11 mouse cellular contexts compared by ENCODE assay signal in genomic region chr10:50892751-50893320, GRCm38 (mm10). TPM values are rescaled to one million over a fixed set of nuclear protein-coding genes. Genes with fewer than 3 reads are reported as not detected.
DNase-seq lines count a peak whose midpoint lies in the region; ATAC-seq lines count a peak whose summit lies in the region.
"Had no signal": no experiment of that assay in that cellular context is flagged by ENCODE, and none has a peak within 500 bp of the region (broad histone marks: within the 10 kb centered on the region; RNA-seq: fewer than 3 reads in every experiment).

No protein-coding gene starts in this region.

- no peaks in the 10 kb centered on the region for H3K9me3 ChIP-seq in kidney, embryonic 14.5 days (ENCODE audit: control insufficient read depth, low read length)
- H3K9me3 ChIP-seq in forebrain, embryonic 13.5 days (replicated peaks), result no peaks in the 10 kb centered on the region
- no peaks in the 10 kb centered on the region for H3K9me3 ChIP-seq in limb, embryonic 11.5 days (ENCODE audit: control insufficient read depth, low read length)
- H3K9me3 ChIP-seq: hindbrain, embryonic 13.5 days had no signal

- peak overlapping the region; percentile 52 for H3K4me3 ChIP-seq in kidney, embryonic 14.5 days (ENCODE audit: low read length)
- 0 out of 2 replicates have a peak overlapping the region, but pooled peaks have one; percentile 6 for H3K4me3 ChIP-seq in forebrain, embryonic 13.5 days
- no peak overlapping the region for H3K4me3 ChIP-seq in limb, embryonic 11.5 days (ENCODE audit: low read depth, low read length)
- H3K4me3 ChIP-seq: hindbrain, embryonic 13.5 days had no signal

- H3K9ac ChIP-seq in kidney, embryonic 14.5 days (ENCODE audit: low read depth, low read length), result peak overlapping the region; percentile 63; the same call in 1 of the 2 replicates
- no peak overlapping the region for H3K9ac ChIP-seq in forebrain, embryonic 13.5 days
- no peak overlapping the region for H3K9ac ChIP-seq in limb, embryonic 11.5 days (ENCODE audit: low read length)
- H3K9ac ChIP-seq: hindbrain, embryonic 13.5 days had no signal

- WGBS in kidney, embryonic 14.5 days, result 2% methylated on average over 15 of the region's 15 CpGs
- WGBS in forebrain, embryonic 13.5 days, result under 1% methylated on average over 15 of the region's 15 CpGs
- under 1% methylated on average over 15 of the region's 15 CpGs for WGBS in limb, embryonic 11.5 days

- H3K27me3 ChIP-seq in kidney, embryonic 14.5 days (ENCODE audit: control insufficient read depth, insufficient read depth, low read length), result peaks cover 64% of the 10 kb centered on the region
- H3K27me3 ChIP-seq in forebrain, embryonic 13.5 days, result peaks cover 90% of the 10 kb centered on the region
- peaks cover 65% of the 10 kb centered on the region for H3K27me3 ChIP-seq in limb, embryonic 11.5 days (ENCODE audit: control insufficient read depth, insufficient read depth, low read length)

- no peak overlapping the region for H3K27ac ChIP-seq in kidney, embryonic 14.5 days (ENCODE audit: low read depth, low read length)
- no peak overlapping the region for H3K27ac ChIP-seq in forebrain, embryonic 13.5 days
- no peak overlapping the region for H3K27ac ChIP-seq in limb, embryonic 11.5 days (replicated peaks; ENCODE audit: low read depth, low read length)
- H3K27ac ChIP-seq: hindbrain, embryonic 13.5 days had no signal

- no peaks in the 10 kb centered on the region for H3K36me3 ChIP-seq in kidney, embryonic 14.5 days (ENCODE audit: control insufficient read depth, insufficient read depth, low read length)
- H3K36me3 ChIP-seq in forebrain, embryonic 13.5 days (ENCODE audit: poor library complexity, severe bottlenecking), result no peaks in the 10 kb centered on the region
- no peaks in the 10 kb centered on the region for H3K36me3 ChIP-seq in limb, embryonic 11.5 days (ENCODE audit: control insufficient read depth, insufficient read depth, low read length)
- H3K36me3 ChIP-seq: hindbrain, embryonic 13.5 days had no signal

- ATAC-seq in kidney, embryonic 14.5 days (ENCODE audit: low FRiP score, low TSS enrichment), result no peak
- no peak for ATAC-seq in forebrain, embryonic 13.5 days
- ATAC-seq in limb, embryonic 11.5 days (ENCODE audit: insufficient number of reproducible peaks, low FRiP score, low TSS enrichment, low read depth), result peak; percentile 22; the same call in 1 of the 2 replicates

- no peak for DNase-seq in kidney, adult 9 months
- peak; percentile 75 for DNase-seq in embryo, embryonic 10.5 days (ENCODE audit: low spot score)
- peak; percentile 72 for DNase-seq in limb, embryonic 11.5 days (ENCODE audit: low spot score)
- DNase-seq in gastrocnemius, adult 18-20 months (ENCODE audit: low spot score), result no peak
- DNase-seq in yolk sac, embryonic 10.5 days (ENCODE audit: low spot score), result no peak
- DNase-seq: cerebellum, postnatal 14 days; lung, postnatal 36 days had no signal

- 0 out of 2 replicates have a peak, but pooled peaks cover 3% of the 10 kb centered on the region for H3K4me1 ChIP-seq in kidney, embryonic 14.5 days (ENCODE audit: control insufficient read depth, insufficient read depth, low read length)
- H3K4me1 ChIP-seq in forebrain, embryonic 13.5 days, result peaks cover 28% of the 10 kb centered on the region
- peaks cover 13% of the 10 kb centered on the region; the same call in 1 of the 2 replicates for H3K4me1 ChIP-seq in limb, embryonic 11.5 days (ENCODE audit: control insufficient read depth, insufficient read depth, low read length)

- peak overlapping the region; percentile 69 for H3K4me2 ChIP-seq in kidney, embryonic 14.5 days (replicated peaks; ENCODE audit: low read depth, low read length)
- no peak overlapping the region for H3K4me2 ChIP-seq in forebrain, embryonic 13.5 days
- H3K4me2 ChIP-seq in limb, embryonic 11.5 days (ENCODE audit: low read depth, severe bottlenecking), result peak overlapping the region; percentile 20; the same call in 1 of the 2 replicates

RNA-seq across cellular contexts. Expression of gene Sim1, which starts 1.7 kb away (rescaled TPM):
- 14.7 and 17.1 TPM in 2 replicates for polyA plus RNA-seq in kidney, embryonic 14.5 days (2014; fragmentation: Nextera tagmentation; extraction: Ambion mirVana)
- 2.0 and 7.6 TPM in 2 replicates for polyA plus RNA-seq in forebrain, embryonic 13.5 days (2015; fragmentation: Nextera tagmentation; extraction: Ambion mirVana)
- polyA plus RNA-seq in limb, embryonic 11.5 days (2014; fragmentation: Nextera tagmentation; extraction: Ambion mirVana), result 0.49 and 1.1 TPM in 2 replicates
- total RNA-seq in gastrocnemius, adult 18-20 months (2021), result under 1 TPM; 0.17 to 0.50 TPM
- total RNA-seq: layer of hippocampus, postnatal 10 days had no signal

Comparison
In these comparisons a context has a peak if more than half of its experiments do, and no peak if none do; other contexts are left out.
1. DNase-seq: peak in embryo, embryonic 10.5 days (single experiment) and limb, embryonic 11.5 days (single experiment); none in kidney, adult 9 months (single experiment), gastrocnemius, adult 18-20 months (single experiment) and yolk sac, embryonic 10.5 days (single experiment).